Mouse (Mus musculus) megakaryocyte, embryonic 14.5 days (primary cell): ENCODE measurements around the gene Pum1.

ENCODE experiments used
- FLI1 ChIP-seq: IDR thresholded peaks from 2 replicates; pipeline ENCODE4 v1.6.1; 2012; ENCODE audit warnings: low read length, inconsistent platforms, mixed read lengths
- GATA1 ChIP-seq: IDR thresholded peaks from 3 replicates; pipeline ENCODE4 v1.6.1; 2012; ENCODE audit warnings: mixed read lengths, low read length, inconsistent platforms, borderline replicate concordance

GRCm38 (mm10) chr4:130704615-130705014, 41.5 kb downstream of the Pum1 start:
- TF ChIP-seq FLI1 = no peak
- no peak for TF ChIP-seq GATA1
